Mouse (Mus musculus): ENCODE results near the gene Ptpn3. TPM values are rescaled to one million over a fixed set of nuclear protein-coding genes. Genes with fewer than 3 reads are reported as not detected.

The Ptpn3 gene
- polyA plus RNA-seq, 1 experiment, result 15.2 TPM

DNA sequence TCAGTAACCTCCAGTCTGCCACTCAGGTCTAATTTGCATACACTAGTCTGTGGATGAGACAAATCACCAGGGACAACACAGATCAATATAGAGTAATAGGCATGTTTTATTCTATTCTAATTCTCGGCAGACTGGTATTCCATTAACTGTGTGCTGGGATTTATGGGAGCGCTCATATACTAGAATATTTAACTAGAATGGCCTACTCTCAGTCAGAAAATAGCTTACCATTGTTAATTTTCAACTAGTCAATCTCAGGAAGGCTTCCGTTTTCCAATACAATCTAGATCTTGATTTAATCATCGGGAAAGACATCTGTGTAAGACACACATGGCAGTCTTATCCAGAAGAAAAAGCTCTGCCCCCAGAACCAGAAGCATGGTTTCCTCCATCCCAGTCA is 3.5 kb downstream of the Ptpn3 start:
- WGBS, result 26% methylated on average over 4 of the region's 4 CpGs
- no peaks in the 10 kb centered on the region for H3K27me3 ChIP-seq (ENCODE audit: control insufficient read depth, insufficient read depth, low read length)
- H3K4me1 ChIP-seq (ENCODE audit: control insufficient read depth, insufficient read depth, insufficient read length, low read length), result peaks cover 19% of the 10 kb centered on the region
- no peak overlapping the region for H3K4me3 ChIP-seq (ENCODE audit: low read depth, low read length)
- H3K36me3 ChIP-seq (ENCODE audit: control insufficient read depth, insufficient read depth, low read length), result no peaks in the 10 kb centered on the region
- H3K27ac ChIP-seq (ENCODE audit: insufficient read depth, low read depth, low read length), result no peak overlapping the region
- TF ChIP-seq POLR2A (IDR thresholded peaks at IDR 0.05; ENCODE audit: low read depth, low read length), result no peak
- no peak for TF ChIP-seq CTCF (IDR thresholded peaks at IDR 0.05; ENCODE audit: extremely low read depth, insufficient read length, insufficient replicate concordance, low read depth, low read length)

DNA sequence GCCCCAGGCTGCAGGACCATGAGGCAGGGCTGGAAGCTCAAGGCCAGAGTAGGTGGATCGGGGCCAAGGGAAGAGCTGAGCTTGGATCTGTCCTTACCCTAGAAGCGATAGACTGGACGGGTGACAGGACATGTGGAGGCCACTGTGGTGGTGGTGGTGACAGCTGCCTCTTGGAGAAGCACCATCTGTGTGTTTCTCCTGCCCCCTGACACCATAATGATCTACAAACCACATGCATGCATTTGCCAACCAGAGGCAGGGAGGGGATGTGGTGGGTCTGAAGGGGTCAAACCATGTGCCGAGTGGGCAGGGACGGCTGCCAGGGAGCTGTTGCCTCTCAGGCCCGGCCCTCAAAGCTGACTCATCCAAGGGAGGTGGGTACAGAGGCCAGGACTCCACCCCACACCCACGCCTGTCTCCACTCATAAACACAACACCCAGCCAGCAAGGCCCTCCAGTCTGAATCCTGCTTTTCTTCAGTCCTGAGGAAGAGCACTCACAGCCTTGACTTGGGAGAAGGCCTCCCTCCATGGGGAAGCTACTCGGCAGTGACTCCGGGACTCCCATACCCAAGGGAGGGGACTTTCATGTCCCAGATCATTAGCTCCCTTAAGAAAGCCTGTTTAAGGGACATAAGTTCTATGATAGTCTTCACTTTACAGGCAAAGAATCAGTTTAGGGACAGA is 6.5 kb downstream of the Ptpn3 start:
- 17% methylated on average over 9 of the region's 9 CpGs for WGBS
- Histone ChIP-seq H3K36me3 (ENCODE audit: control insufficient read depth, insufficient read depth, low read length) (no peaks in the 10 kb centered on the region), H3K4me3 (ENCODE audit: low read depth, low read length) (no peak overlapping the region), H3K27me3 (ENCODE audit: control insufficient read depth, insufficient read depth, low read length) (no peaks in the 10 kb centered on the region), H3K27ac (ENCODE audit: insufficient read depth, low read depth, low read length) (no peak overlapping the region), H3K4me1 (ENCODE audit: control insufficient read depth, insufficient read depth, insufficient read length, low read length) (peaks cover 19% of the 10 kb centered on the region)
- no peak for TF ChIP-seq POLR2A (IDR thresholded peaks at IDR 0.05; ENCODE audit: low read depth, low read length)
- TF ChIP-seq CTCF (IDR thresholded peaks at IDR 0.05; ENCODE audit: extremely low read depth, insufficient read length, insufficient replicate concordance, low read depth, low read length), result no peak

DNA sequence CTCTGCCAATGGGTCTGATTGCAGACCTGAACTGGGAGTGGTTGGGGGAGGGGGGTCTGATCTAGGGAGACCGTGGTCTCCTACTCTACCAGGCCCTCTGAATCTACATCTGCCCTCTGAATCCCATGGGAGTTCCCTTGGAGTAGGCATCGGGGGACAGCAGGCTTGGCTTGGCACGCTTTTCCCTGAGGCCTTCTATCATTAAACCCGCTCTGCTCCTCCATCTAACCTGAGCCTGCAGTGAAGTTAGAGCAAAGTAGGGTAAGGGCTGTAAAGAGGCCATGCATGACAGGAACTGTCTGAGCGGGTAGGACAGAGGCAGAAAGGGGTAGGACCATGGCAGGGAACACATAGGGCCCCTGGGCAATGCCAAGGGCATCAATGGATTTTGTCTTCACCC is 9.0 kb downstream of the Ptpn3 start:
- Histone ChIP-seq H3K4me1 (ENCODE audit: control insufficient read depth, insufficient read depth, insufficient read length, low read length) (peaks cover 18% of the 10 kb centered on the region), H3K27me3 (ENCODE audit: control insufficient read depth, insufficient read depth, low read length) (no peaks in the 10 kb centered on the region), H3K36me3 (ENCODE audit: control insufficient read depth, insufficient read depth, low read length) (no peaks in the 10 kb centered on the region), H3K27ac (ENCODE audit: insufficient read depth, low read depth, low read length) (no peak overlapping the region), H3K4me3 (ENCODE audit: low read depth, low read length) (no peak overlapping the region)
- TF ChIP-seq CTCF (IDR thresholded peaks at IDR 0.05; ENCODE audit: extremely low read depth, insufficient read length, insufficient replicate concordance, low read depth, low read length), result no peak
- TF ChIP-seq POLR2A (IDR thresholded peaks at IDR 0.05; ENCODE audit: low read depth, low read length), result no peak
- 86% methylated on average over 5 of the region's 5 CpGs for WGBS

DNA sequence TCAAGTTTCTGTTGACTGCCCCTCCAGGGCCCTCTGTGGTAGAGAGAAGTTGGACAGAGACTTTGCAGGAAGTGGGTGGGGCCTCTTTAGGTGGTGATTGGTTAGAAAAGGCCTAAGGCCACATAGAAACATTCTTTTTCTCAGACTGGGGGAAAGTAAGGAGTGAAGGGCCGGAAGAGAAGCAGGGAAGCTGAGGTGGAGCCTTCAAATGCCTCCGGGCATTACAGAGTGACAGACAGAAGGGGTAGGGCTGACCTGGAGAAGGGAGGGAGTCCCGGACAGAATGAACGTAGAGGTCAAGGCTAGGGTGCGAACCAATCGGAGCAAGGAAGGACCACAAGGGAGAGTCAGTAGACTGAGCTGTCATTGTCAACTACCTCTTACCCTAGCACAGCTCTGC is 11.6 kb downstream of the Ptpn3 start:
- TF ChIP-seq CTCF (IDR thresholded peaks at IDR 0.05; ENCODE audit: extremely low read depth, insufficient read length, insufficient replicate concordance, low read depth, low read length) (no peak), POLR2A (IDR thresholded peaks at IDR 0.05; ENCODE audit: low read depth, low read length) (no peak)
- Histone ChIP-seq H3K27ac (ENCODE audit: insufficient read depth, low read depth, low read length) (no peak overlapping the region), H3K4me3 (ENCODE audit: low read depth, low read length) (no peak overlapping the region), H3K27me3 (ENCODE audit: control insufficient read depth, insufficient read depth, low read length) (no peaks in the 10 kb centered on the region), H3K36me3 (ENCODE audit: control insufficient read depth, insufficient read depth, low read length) (no peaks in the 10 kb centered on the region), H3K4me1 (ENCODE audit: control insufficient read depth, insufficient read depth, insufficient read length, low read length) (peaks cover 5% of the 10 kb centered on the region)
- WGBS, result 91% methylated on average over 6 of the region's 6 CpGs

DNA sequence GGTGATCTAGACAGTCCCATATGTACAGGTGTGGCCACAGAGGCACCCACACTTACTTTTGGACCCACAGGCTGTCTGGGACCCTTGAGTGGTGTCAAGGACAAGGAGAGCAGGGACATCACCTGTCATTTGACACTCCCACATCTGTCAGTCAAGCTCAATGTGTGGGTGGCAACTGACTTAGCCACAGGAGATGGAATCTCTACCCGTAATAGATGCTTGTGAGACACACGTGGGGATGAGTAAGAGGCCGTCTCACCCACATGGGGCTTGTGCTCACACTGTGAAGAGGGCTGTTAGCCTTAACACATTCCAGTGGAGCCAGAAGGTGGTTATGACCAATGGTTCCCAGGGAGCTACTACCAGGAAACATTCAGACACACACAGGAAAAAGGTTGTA is 13.8 kb downstream of the Ptpn3 start:
- Histone ChIP-seq H3K27ac (ENCODE audit: insufficient read depth, low read depth, low read length) (no peak overlapping the region), H3K4me1 (ENCODE audit: control insufficient read depth, insufficient read depth, insufficient read length, low read length) (peaks cover 8% of the 10 kb centered on the region; the same call in 1 of the 2 replicates), H3K36me3 (ENCODE audit: control insufficient read depth, insufficient read depth, low read length) (no peaks in the 10 kb centered on the region), H3K4me3 (ENCODE audit: low read depth, low read length) (no peak overlapping the region), H3K27me3 (ENCODE audit: control insufficient read depth, insufficient read depth, low read length) (no peaks in the 10 kb centered on the region)
- TF ChIP-seq POLR2A (IDR thresholded peaks at IDR 0.05; ENCODE audit: low read depth, low read length) (no peak), CTCF (IDR thresholded peaks at IDR 0.05; ENCODE audit: extremely low read depth, insufficient read length, insufficient replicate concordance, low read depth, low read length) (no peak)
- 84% methylated on average over 3 of the region's 3 CpGs for WGBS

DNA sequence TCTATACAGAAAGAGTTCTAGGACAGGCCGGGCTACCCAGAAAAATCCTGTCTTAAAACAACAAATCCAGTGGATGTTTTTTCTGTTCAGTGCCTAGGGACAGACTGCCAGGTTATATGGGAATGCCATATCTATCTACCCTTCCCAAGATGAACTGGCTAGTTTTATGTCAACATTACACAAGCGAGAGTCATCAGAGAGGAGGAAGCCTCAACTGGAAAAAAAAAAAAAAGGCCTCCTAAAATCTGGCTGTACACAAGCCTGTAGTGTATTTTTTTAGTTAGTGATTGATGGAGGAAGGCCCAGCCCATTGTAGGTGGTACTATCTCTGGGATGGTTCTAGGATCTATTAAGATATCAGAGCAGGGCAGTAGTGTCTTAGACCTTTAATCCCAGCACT is 16.4 kb downstream of the Ptpn3 start:
- H3K27ac ChIP-seq (ENCODE audit: insufficient read depth, low read depth, low read length), result no peak overlapping the region
- peaks cover 13% of the 10 kb centered on the region; the same call in 1 of the 2 replicates for H3K4me1 ChIP-seq (ENCODE audit: control insufficient read depth, insufficient read depth, insufficient read length, low read length)
- no peak overlapping the region for H3K4me3 ChIP-seq (ENCODE audit: low read depth, low read length)
- WGBS, result 78% methylated on average over 2 of the region's 2 CpGs
- no peaks in the 10 kb centered on the region for H3K36me3 ChIP-seq (ENCODE audit: control insufficient read depth, insufficient read depth, low read length)
- TF ChIP-seq POLR2A (IDR thresholded peaks at IDR 0.05; ENCODE audit: low read depth, low read length) (no peak), CTCF (IDR thresholded peaks at IDR 0.05; ENCODE audit: extremely low read depth, insufficient read length, insufficient replicate concordance, low read depth, low read length) (no peak)
- no peaks in the 10 kb centered on the region for H3K27me3 ChIP-seq (ENCODE audit: control insufficient read depth, insufficient read depth, low read length)

DNA sequence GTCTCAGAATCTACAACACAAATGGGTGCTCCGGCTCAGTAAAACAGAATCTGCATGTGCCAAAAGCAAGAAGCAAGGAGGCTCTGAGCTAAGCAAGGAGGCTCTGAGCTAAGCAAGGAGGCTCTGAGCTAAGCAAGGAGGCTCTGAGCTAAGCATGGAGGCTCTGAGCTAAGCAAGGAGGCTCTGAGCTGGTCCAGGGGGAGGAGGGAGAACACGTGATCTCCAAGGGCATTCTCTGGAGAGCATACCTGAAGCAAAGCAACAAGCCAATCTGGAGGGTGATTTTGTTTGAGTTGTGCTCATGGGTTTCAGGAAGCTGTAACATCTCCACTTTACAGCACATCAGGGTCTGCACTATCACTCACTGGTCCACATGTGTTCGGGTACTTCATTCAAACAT is 18.4 kb downstream of the Ptpn3 start:
- no peaks in the 10 kb centered on the region for H3K36me3 ChIP-seq (ENCODE audit: control insufficient read depth, insufficient read depth, low read length)
- no peak overlapping the region for H3K4me3 ChIP-seq (ENCODE audit: low read depth, low read length)
- H3K27me3 ChIP-seq (ENCODE audit: control insufficient read depth, insufficient read depth, low read length), result no peaks in the 10 kb centered on the region
- peak overlapping the region; percentile 55 for H3K27ac ChIP-seq (ENCODE audit: insufficient read depth, low read depth, low read length)
- 58% methylated on average over 3 of the region's 3 CpGs for WGBS
- no peak for TF ChIP-seq CTCF (IDR thresholded peaks at IDR 0.05; ENCODE audit: extremely low read depth, insufficient read length, insufficient replicate concordance, low read depth, low read length)
- no peak for TF ChIP-seq POLR2A (IDR thresholded peaks at IDR 0.05; ENCODE audit: low read depth, low read length)
- H3K4me1 ChIP-seq (ENCODE audit: control insufficient read depth, insufficient read depth, insufficient read length, low read length), result peaks cover 15% of the 10 kb centered on the region; the same call in 1 of the 2 replicates
